Mouse (Mus musculus) retina, adult 2 months (tissue): ENCODE data around the gene Cela1.

Experiments used
- DNase-seq: peaks from one replicate; pipeline ENCODE4 v3.0.0-alpha.2; 2012; ENCODE audit warnings: low read depth, low spot score

The Cela1 gene

DNA sequence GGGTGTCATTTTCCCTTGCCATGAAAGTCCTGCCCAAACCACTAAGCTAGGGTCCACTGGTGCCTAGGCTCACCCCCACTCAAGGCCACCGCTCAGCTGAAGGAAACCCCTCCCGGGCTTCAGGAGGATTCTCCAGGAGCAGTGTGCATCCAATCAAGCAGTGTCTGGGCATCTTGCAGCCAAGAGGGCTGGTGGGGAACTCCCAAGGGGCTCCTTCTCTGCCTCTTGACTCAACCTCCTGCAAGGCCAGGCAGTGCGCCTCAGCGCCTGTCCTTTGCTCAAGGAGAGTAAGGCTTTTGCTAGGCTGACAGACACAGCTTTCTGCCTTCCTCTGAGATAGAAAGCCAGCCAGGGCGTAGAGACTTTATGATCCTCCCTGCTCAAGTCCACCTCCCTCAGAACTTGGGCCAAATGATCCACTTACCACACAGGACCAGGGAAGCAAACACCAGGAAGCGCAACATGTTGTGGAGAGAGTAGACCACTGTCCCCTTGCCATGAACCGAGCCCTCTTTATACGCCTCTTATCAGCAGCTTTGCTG is at the start of gene Cela1:
Gene Cela1, minus strand, starts transcription at position 492 of the 542 bp plus-strand sequence.
- no peak for DNase-seq

DNA sequence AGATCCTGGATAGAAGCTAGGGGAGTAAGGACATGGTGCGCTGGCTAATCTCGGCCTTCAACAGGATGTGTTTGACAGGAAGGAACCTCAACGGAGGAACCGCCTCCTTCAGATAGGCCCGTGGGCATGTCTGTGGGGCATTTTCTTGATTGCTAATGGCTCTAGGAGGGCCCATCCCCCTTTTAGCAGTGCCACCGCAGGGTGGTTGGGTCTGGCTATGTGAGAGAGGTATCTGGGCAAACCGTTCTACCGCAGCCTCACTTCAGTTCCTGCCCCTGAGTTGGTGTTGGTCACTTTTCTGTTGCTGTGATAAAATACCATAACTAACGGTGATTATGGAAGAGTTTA is 48.2 kb upstream of the Cela1 start:
- no peak for DNase-seq

DNA sequence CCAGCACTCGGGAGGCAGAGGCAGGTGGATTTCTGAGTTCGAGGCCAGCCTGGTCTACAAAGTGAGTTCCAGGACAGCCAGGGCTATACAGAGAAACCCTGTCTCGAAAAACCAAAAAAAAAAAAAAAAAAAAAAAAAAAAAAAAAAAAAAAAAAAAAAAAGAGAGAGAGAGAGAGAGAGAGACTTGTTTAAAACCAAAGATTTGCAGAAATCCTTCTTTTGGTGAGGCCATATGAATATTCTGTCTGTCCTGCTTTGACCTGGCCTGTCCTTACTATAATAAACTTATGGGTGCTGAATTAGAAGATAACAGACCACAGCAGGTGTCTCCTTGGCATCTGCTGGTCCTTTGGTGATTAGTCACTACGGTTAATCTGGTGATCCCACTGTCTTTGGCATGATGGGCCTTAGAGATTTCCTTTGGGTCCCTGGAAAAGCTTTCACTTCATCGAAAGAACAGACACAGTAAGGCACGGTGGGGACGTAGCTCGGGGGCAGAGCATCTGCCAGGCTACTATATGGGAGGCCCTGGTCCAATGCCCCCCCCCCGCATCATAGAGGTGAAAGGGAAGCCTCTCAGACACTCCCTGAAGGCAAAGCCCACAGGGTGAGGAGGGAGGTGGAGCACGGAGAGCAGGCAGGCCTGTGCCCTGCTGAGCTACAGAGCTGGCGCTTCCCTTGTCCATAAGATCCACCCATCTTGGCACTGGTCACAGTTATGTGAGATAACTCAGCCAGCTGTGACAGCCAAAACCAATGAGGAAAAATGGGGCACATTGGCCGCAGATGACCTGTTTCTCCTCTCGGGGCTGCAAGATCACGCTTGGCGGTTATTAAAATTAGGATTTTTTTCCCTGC is 47.6 kb upstream of the Cela1 start:
- peak; percentile 28 for DNase-seq

DNA sequence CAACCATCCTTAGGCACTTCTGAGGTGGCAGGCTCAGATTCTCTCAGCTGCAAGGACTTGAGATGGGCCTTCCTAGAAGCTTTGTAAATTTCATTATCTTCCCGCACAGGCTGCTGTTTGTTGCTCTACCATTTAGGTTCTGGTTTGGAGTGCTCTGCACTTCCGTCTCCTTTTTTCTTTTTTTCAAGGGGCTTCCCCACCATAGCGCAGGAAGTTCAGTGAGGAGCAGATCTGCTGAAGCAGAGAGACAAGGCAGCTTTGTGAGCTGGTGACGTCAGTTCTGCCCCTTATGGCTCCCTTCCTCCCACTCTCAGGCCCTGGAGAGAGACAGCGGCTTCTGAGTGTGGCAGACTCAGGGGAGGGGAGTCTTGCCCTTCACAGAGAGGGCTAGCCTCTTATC is 44.9 kb upstream of the Cela1 start:
- DNase-seq, result no peak

DNA sequence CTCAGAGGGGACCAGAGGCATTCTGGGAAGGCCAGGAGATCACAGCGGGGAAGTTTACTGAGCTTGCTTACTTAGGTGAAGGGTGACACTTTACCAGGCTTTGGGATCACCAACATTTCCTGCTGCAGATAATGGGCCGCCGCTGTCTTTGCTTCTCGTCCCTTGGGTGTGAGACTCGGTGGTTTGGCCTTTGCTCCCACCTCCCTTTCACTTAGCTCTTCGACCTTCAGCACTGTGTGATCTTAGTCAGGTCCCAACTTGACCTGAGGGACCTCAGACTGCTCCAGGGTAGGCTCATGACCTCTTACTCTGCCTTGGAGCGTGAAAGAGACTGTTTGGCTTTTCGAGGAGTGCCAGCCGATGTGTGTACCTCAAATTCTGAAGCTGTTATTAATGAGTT is 43.4 kb upstream of the Cela1 start:
- no peak for DNase-seq

DNA sequence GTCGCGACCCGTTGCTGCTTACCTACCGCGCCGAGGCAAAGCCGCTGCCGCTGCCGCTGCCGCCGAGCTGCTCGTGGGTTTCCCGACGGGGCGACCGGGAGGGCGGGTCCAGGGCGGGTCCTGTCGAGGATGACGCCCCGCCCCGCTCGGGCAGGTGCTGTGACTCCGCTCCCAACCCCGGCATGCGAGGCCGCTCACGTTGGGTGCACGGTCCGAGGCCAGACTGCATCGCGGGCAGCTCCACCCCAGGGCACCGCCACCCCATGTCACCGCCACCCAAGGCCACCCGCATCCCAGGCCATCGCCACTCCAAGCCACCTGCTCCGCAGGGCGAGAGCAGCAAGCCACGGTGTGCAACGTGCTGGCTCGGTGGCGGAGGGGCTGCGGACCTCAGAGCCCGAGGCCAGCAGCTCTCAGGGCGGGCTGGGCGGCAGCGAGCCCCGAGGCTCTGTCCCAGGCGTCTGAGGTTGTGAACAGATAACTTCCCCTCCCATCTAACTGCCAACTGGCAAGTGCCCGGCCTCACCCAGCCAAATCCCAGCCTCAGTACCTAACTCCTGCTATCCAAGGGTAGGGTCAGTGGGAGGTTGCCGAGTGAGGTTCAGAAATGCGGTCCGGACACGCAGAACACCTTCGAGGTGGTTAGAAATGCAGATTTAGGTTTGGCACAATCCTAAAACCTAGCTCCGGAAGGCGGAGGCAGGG is 41.7 kb upstream of the Cela1 start, which contains the start of gene Galnt6:
Gene Galnt6, minus strand, starts transcription at position 96 of the 705 bp plus-strand sequence.
- DNase-seq, result no peak

DNA sequence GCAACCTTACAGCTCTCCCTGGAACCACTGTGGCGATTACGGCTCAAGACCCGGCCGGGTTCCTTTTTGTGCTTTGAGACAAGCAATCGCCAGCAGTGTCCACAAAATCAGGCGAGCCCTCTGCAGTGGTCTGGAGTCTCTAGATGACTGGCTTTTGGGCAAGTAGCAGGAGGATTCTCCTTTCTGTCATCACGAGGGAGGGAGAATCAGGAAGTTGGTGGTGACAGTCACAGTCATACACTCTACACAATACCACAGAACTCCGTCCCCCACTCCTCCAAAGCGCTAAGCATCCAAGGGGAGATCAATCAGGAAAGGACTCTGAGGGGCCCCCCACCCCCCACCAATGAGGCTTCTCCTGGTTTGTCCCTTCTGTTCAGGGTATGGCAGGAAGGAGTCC is 40.9 kb upstream of the Cela1 start:
- no peak for DNase-seq

DNA sequence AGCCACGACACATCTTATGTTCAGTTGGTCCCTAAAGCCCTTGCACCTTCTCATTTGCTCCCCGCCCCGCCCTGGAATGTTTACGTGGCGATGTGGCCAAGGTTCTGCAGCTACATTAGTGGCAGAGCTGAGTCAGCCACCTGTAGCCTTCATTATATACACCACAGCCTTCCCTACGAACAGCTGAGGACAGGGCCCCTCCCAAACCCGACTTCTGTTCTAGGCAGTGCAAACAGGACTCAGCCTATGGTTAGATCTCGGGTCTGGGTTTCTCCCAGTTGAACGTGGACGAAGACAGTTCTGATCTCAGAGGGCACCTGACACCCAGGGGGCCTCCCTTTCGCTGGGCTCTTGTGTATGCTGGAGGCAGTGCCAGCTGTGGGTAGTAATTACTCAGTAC is 40.1 kb upstream of the Cela1 start:
- no peak for DNase-seq

DNA sequence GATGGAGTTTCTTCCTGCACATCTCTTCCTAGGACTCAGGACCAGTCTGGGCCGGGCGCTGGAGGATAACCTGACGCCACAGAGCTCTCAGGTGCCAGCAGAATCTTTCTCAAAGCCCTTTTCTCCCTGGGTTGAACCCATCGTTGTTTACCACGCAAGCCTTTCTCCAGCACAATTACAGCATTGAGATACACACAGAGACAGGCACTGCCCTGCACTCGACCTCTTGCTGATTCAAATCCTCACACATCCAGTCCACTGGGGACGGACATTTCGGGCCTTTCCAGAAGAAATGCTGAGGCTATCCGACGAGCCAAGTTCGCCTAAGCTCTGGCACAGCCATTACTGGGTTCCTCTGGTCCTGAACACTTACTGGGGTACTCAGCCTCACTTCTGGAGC is 39.0 kb upstream of the Cela1 start:
- no peak for DNase-seq

DNA sequence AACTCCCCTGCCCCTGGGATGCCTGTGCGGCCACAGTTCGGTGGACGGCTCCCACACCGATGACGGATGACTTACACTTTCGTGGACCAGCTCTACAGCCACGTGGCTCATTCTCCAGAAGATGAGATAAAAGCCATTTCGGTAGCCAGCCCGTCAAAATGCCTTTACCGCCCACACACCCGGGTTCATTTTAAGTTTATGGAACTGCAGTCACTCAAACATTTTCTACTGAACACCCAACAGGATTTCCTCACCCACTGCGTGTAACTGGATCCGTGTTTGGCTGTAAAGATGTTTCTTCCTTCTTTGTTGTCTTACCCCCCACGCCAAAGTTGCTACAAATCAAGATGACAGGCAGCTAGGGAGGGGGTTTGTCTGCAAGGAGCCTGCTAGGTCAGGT is 35.8 kb upstream of the Cela1 start:
- DNase-seq, result no peak

DNA sequence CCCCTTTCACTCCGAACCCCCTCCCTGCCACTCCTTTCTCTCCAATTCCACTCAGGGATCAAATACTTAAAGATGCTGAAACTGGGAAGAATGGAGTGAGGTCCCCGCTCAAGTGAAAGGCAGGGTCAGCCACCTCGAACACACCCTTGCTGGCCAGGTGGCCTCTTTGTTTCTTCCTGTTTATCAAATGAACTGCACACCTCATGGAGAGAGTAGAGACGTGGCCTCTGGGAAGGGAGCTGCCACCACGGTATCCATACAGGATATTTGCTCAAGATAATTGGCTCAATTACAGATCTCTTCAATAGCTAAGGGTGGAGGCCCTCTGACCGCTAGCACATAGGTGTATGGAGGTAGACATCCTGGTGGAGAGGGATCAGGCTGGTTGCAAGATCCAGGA is 34.8 kb upstream of the Cela1 start:
- DNase-seq, result no peak

DNA sequence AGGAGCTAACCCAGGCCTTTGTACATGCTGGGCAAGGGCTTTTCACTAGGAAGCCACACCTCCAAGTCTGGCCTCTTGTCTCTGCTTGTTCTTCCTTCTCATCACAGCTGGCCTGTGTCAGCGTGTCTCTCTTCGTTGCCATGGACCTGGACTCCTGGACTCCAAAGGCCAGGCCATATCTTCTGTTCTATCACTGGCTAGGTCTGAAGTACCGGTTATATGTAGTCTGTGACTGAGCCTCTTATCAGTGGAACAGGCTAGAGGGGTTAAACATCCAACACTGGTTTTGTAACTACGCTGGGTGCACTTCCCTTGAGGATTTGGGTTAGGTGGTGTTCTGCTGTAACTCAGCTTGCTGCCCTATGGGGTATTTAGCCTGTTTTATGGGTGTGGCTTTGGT is 34.3 kb upstream of the Cela1 start:
- DNase-seq, result no peak

DNA sequence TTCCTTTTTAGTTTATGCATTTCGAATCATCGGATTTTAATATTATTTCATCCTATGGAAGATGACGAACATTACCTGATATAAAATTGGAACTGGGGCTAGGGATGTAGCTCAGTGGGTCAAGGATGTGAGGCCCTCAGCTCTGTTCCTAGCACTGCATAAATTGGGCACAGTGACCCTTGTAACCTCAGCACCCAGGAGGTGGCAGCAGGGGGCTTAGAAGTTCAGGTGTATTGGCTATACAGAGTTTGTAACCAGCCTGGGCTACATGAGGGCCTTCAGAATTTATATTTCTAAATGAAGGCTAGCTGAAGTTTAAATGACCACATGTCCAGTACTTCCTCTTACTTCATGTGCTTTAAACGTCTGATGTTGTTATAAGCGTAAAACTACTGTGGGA is 33.7 kb upstream of the Cela1 start:
- DNase-seq, result no peak

DNA sequence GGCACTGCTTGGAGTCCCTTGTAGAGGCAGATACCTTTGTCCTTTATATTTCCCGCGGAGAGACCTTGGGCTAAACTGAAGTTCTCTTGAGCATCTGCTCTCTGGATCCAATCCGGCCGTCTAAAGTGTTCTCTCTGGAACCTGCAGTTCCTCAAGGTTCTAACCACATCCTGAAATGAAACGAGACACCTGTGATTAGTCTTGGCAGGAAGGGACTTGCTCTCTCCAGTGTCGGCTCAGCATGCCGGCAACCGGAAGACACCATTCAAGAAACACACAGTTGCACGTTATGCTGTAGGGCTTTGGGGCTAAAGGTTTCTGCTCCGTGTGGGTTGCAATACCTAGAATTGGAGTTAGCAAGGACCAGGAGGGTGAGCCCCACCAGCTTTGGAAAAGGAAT is 32.3 kb upstream of the Cela1 start:
- DNase-seq, result no peak

DNA sequence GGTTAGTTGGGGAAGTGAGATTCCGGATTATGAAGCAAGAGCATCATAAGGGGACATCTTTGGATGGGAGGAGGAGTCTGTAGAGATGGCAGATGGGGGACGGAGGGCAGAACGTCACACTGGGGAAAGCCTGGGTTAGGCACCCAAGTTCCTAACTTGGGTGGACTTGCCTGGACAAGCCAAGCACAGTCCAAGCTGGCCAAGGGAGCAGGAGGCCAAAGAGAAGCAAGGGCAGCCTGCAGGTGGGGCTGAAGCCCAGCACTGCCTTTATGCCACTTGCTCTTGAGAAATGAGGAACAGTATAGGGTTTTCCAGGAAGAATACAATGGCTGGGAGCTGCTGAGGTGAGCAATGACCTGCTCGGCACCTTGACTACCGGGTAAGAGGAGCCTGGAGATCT is 31.5 kb upstream of the Cela1 start:
- DNase-seq, result no peak

DNA sequence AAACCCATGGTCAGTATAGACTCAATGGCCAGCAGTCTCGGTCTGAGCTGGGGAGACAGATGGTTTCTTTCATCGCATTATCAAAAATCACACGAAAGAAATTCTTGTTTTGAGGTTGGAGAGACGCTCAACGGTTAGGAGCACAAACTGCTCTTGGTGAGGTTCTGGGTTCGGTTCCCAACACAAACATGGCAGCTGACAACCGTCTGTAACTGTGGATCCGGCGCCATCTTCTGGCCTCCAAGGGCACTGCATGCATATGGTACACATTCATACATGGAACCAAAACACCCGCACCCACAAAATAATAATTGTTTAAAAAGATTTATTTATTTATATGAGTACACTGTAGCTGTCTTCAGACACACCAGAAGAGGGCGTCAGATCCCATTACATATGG is 30.9 kb upstream of the Cela1 start:
- no peak for DNase-seq

DNA sequence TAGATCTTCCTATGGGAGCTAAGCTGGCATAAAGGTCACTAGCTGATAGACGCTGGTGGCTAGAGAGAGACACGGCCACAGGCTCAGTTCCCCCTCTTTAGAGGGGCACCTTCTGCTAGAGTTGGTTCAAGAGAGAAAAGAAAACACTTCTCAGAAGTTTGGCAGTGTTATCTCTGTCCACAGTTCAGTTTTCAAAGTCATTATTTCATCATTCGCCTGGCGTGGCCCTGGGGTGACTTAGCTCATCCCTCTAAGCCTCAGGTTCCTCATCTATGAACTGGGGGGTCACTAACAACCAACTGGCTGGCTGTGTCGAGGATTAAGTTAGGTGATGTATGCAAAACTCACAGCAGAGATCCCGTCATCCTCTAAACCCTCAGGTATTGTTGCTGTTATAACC is 30.2 kb upstream of the Cela1 start:
- DNase-seq, result no peak

DNA sequence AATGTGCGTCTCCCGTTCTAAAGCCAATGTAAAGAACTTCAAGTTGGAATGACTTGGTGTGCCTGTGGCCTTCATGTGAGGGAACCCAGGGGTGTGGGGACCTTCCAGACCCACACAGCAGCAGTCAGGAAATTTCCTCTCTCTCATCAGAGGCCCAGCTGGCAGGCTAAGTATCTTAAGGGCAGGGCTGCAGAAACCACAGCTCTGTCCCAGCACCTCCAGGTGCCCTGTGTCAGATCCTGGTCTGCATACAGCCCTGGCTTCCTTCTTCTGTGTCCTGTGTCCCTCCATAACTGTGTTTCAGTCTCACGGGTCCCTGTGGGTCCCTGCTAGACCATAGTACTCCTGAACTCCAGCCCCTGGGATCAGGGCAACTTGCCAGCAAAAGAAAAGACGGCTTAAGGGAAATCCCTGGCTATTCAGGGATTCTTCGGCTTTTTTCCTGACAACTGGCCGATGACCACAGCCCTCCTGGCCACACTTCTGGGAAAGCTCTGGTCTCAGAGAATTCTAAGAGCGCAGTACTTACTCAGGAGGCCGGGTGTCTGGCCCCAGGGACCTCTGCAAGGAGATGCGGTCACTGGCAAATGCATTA is 27.8 kb upstream of the Cela1 start:
- DNase-seq, result no peak

DNA sequence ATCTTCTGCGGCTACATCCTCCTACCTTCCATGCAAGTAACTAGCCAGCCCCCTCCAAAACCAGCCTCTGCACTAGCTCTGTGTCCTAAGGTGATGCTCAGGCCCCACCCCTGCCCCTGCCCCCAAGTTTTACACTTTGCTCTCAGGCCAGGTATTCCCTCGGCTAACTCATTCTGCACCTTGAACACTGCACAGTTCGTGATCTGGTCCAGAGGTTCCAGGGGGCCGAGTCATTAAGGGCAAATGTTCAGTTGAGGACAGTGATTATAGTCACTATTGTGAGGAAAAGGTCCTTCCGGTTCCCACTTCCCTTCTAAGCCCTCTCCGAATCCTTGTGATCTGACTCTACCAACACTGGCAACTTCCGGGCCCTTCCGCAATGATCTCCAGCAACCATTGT is 26.7 kb upstream of the Cela1 start:
- no peak for DNase-seq

DNA sequence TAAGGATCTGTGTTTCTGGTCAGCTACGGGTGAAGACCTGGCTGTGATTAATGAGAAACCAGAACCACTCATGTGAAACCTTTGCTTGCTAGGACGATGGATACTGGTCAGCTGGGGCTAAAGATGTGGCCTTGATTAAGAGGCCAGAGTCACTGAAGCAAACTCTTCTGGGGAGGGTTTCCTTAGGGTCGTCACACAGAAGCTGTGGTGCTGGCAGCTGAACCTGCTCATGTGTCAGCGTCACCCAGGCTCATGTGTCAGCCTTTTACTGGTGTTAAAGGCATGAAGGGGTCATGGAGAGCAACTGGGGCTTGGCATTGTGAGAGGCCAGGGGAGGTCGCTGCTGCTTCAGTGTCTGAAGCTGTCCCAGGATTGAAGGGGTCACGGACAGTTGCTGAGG is 23.1 kb upstream of the Cela1 start:
- no peak for DNase-seq

DNA sequence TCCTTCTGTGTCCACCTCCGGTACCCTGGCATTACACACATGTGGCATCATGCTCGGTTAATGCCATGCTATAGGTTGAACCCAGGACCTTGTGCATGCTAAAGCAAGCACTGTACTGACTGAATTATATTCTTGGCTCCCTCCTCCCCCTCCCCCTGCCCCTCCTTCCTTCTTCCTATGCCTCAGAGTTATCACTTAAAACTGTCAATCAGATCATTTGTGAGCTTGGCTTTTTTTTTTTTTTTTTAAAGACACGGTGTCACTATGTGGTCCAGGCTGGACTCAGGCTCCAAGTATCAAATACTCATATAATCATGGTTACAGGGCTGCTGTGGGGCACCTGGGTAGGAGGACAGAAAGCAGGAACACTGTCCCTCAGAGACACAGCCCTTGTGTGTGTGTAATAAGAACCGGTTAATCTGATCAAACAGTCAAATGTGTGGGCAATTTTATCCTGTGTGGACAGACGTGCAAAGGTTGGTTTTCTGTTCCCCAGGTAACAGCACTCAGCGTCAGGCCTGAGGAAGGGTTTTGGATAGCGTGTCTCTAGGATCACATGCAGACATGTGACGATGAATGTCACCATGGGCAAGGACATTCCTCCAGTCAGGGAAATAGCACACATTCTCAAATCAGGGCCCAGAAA is 20.8 kb upstream of the Cela1 start:
- no peak for DNase-seq

DNA sequence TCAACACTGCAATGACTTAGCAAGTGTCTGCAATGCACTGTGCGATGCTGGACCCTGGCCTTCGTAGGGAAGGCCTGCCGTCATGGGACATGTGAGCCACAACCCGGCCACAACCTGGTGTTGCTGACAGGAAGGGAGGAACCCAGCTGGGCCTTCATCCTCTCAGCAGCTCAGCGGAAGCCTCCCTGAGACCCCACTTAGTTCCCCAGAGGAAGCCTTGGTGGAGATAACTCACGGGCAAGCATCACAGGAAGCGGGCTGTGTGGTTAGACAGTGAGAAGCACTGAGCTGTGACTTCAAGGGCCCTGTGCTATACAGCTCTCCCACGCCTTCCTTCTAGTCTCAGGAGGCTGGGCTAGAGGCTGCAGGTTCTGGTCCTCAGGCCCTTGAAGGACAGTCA is 18.5 kb upstream of the Cela1 start:
- no peak for DNase-seq
